Mouse (Mus musculus) adrenal gland, postnatal 4 days (tissue): ENCODE measurements at regions not wholly inside any gene's neighbourhood (a gene's known extent, or its start where the extent isn't known, plus 50 kb on each side); places are given as distances from the start of the nearest gene placed in this dataset.

Experiments used
- DNase-seq, 2 experiments: peaks; one replicate each; pipeline ENCODE4 v3.0.0; 2021 to 2022; ENCODE audit warnings: low spot score in 2 of 2, mixed read lengths in 2 of 2

- DNase-seq = no peak
Measured at GRCm38 (mm10) chr3:36275502-36275901, 53.4 kb upstream of the Qrfpr start.
